ENCODE assay signal across 8 mouse cellular contexts in genomic region chr2:92400682-92401081, GRCm38 (mm10). TPM values are rescaled to one million over a fixed set of nuclear protein-coding genes. Genes with fewer than 3 reads are reported as not detected.
DNase-seq lines count a peak whose midpoint lies in the region; ATAC-seq and TF ChIP-seq lines count a peak whose summit lies in the region.

No protein-coding gene starts in this region.

- peaks cover 19% of the 10 kb centered on the region; the same call in 1 of the 2 replicates for H3K36me3 ChIP-seq in heart, embryonic 15.5 days
- peaks cover 24% of the 10 kb centered on the region for H3K36me3 ChIP-seq in forebrain, postnatal 0 days (ENCODE audit: insufficient read depth)
- peaks cover 14% of the 10 kb centered on the region for H3K36me3 ChIP-seq in liver, postnatal 0 days (replicated peaks; ENCODE audit: insufficient read depth, low read length)

- 0 out of 2 replicates have a peak, but pooled peaks have one; percentile 2 for ATAC-seq in heart, embryonic 15.5 days (replicated peaks; ENCODE audit: insufficient number of reproducible peaks, insufficient read depth, low FRiP score, low read depth)
- ATAC-seq in forebrain, postnatal 0 days, result peak; percentile 14
- ATAC-seq in liver, postnatal 0 days, result no peak

- peak overlapping the region; percentile 52 for H3K9ac ChIP-seq in heart, embryonic 15.5 days
- H3K9ac ChIP-seq in forebrain, postnatal 0 days, result peak overlapping the region; percentile 93
- peak overlapping the region; percentile 12; the same call in 1 of the 2 replicates for H3K9ac ChIP-seq in liver, postnatal 0 days (replicated peaks)

- peaks cover 9% of the 10 kb centered on the region for H3K4me1 ChIP-seq in heart, embryonic 15.5 days (replicated peaks)
- H3K4me1 ChIP-seq in brown adipose tissue, adult 24 weeks (ENCODE audit: control insufficient read depth, insufficient read depth, insufficient read length, low read length), result no peaks in the 10 kb centered on the region; the same call in 1 of the 2 replicates
- H3K4me1 ChIP-seq in forebrain, postnatal 0 days (ENCODE audit: insufficient read depth), result peaks cover 9% of the 10 kb centered on the region
- no peaks in the 10 kb centered on the region for H3K4me1 ChIP-seq in liver, postnatal 0 days (ENCODE audit: insufficient read depth)

- under 1% methylated on average over 22 of the region's 22 CpGs for WGBS in heart, embryonic 15.5 days
- under 1% methylated on average over 22 of the region's 22 CpGs for whole genome bisulfite sequencing in forebrain, postnatal 0 days
- WGBS in liver, postnatal 0 days (ENCODE audit: insufficient replicate concordance), result 8% methylated on average over 19 of the region's 22 CpGs

- peak overlapping the region; percentile 62 for H3K4me3 ChIP-seq in heart, embryonic 15.5 days
- H3K4me3 ChIP-seq in brown adipose tissue, adult 24 weeks (ENCODE audit: insufficient read depth, low read depth, low read length), result peak overlapping the region; percentile 52
- peak overlapping the region; percentile 76 for H3K4me3 ChIP-seq in forebrain, postnatal 0 days (ENCODE audit: low read depth, low read length)
- peak overlapping the region; percentile 31; the same call in 1 of the 2 replicates for H3K4me3 ChIP-seq in liver, postnatal 0 days (ENCODE audit: low read depth, low read length)

- H3K27ac ChIP-seq in heart, embryonic 15.5 days, result no peak overlapping the region
- no peak overlapping the region for H3K27ac ChIP-seq in brown adipose tissue, adult 24 weeks (replicated peaks; ENCODE audit: low read depth, low read length)
- H3K27ac ChIP-seq in forebrain, postnatal 0 days (ENCODE audit: low read depth, low read length), result peak overlapping the region; percentile 77
- no peak overlapping the region for H3K27ac ChIP-seq in liver, postnatal 0 days (ENCODE audit: low read depth)

- no peak for TF ChIP-seq CTCF in forebrain, postnatal 0 days (IDR thresholded peaks at IDR 0.05; ENCODE audit: low read depth)
- no peak for TF ChIP-seq CTCF in liver, postnatal 0 days (IDR thresholded peaks at IDR 0.05; ENCODE audit: low read depth)

- H3K27me3 ChIP-seq in heart, embryonic 15.5 days, result peaks cover 33% of the 10 kb centered on the region
- no peaks in the 10 kb centered on the region for H3K27me3 ChIP-seq in forebrain, postnatal 0 days (ENCODE audit: insufficient read depth, low read length)
- H3K27me3 ChIP-seq in liver, postnatal 0 days (ENCODE audit: insufficient read depth, low read length), result peaks cover 8% of the 10 kb centered on the region

- no peak for DNase-seq in heart, adult 8-10 months (ENCODE audit: low spot score)
- DNase-seq in forebrain, postnatal 0 days, result peak; percentile 56
- DNase-seq in liver, postnatal 0 days, result no peak
- no peak for DNase-seq in frontal cortex, postnatal 25 days (ENCODE audit: low spot score in 2 of 2)
- DNase-seq in gastrocnemius, adult 18-20 months (ENCODE audit: low spot score), result no peak
- no peak for DNase-seq in thymus, postnatal 10 days (ENCODE audit: low spot score in 2 of 2)

- H3K9me3 ChIP-seq in heart, embryonic 15.5 days (replicated peaks), result no peaks in the 10 kb centered on the region
- H3K9me3 ChIP-seq in forebrain, postnatal 0 days (ENCODE audit: low read length), result no peaks in the 10 kb centered on the region
- H3K9me3 ChIP-seq in liver, postnatal 0 days (ENCODE audit: low read length), result no peaks in the 10 kb centered on the region

- H3K4me2 ChIP-seq in heart, embryonic 15.5 days, result peak overlapping the region; percentile 95
- H3K4me2 ChIP-seq in forebrain, postnatal 0 days (ENCODE audit: low read depth), result peak overlapping the region; percentile 80
- peak overlapping the region; percentile 73 for H3K4me2 ChIP-seq in liver, postnatal 0 days (ENCODE audit: low read depth, low read length)

- TF ChIP-seq EP300 in liver, postnatal 0 days (IDR thresholded peaks at IDR 0.05; ENCODE audit: low read depth), result no peak

RNA-seq across cellular contexts. Expression of gene Mapk8ip1, which starts 0.4 kb away (rescaled TPM):
- polyA plus RNA-seq in heart, embryonic 15.5 days (2015; fragmentation: Nextera tagmentation; extraction: Ambion mirVana), result 5.7 and 9.7 TPM in 2 replicates
- total RNA-seq in heart, adult 8-10 months (2022), result 1 to 10 TPM; 3.4 to 4.6 (median 3.9) TPM
- 9.4 and 9.6 TPM in 2 replicates for polyA plus RNA-seq in brown adipose tissue, adult 24 weeks (2012; ENCODE audit: insufficient read depth, insufficient read length, missing spikeins)
- total RNA-seq in forebrain, postnatal 0 days (2014; rRNA removed), result 223 and 225 TPM in 2 replicates
- 129 and 150 TPM in 2 replicates for polyA plus RNA-seq in forebrain, postnatal 0 days (2015; fragmentation: Nextera tagmentation; extraction: Ambion mirVana)
- 2.6 and 2.8 TPM in 2 replicates for polyA plus RNA-seq in liver, postnatal 0 days (2015; fragmentation: Nextera tagmentation; extraction: Ambion mirVana)
- 1 to 10 TPM; 2.8 to 2.9 TPM for total RNA-seq in gastrocnemius, adult 18-20 months (2021)

RNA-seq across cellular contexts. Expression of gene 1700029I15Rik, which starts 18.3 kb away (rescaled TPM):
- 1.2 and 1.7 TPM in 2 replicates for polyA plus RNA-seq in heart, embryonic 15.5 days (2015; fragmentation: Nextera tagmentation; extraction: Ambion mirVana)
- total RNA-seq in heart, adult 8-10 months (2022), result 1 to 10 TPM in 2 of 4 experiments, under 1 TPM in 2; 0.26 to 1.5 (median 0.86) TPM
- 3.3 and 4.1 TPM in 2 replicates for polyA plus RNA-seq in brown adipose tissue, adult 24 weeks (2012; ENCODE audit: insufficient read depth, insufficient read length, missing spikeins)
- total RNA-seq in forebrain, postnatal 0 days (2014; rRNA removed), result 2.3 and 2.6 TPM in 2 replicates
- 2.4 and 3.1 TPM in 2 replicates for polyA plus RNA-seq in forebrain, postnatal 0 days (2015; fragmentation: Nextera tagmentation; extraction: Ambion mirVana)
- polyA plus RNA-seq in liver, postnatal 0 days (2015; fragmentation: Nextera tagmentation; extraction: Ambion mirVana), result 1.9 and 2.1 TPM in 2 replicates
- total RNA-seq in gastrocnemius, adult 18-20 months (2021), result under 1 TPM; 0.66 to 0.73 TPM

RNA-seq across cellular contexts. Expression of gene Large2, which starts 26.0 kb away (rescaled TPM):
- 1.6 and 3.4 TPM in 2 replicates for polyA plus RNA-seq in heart, embryonic 15.5 days (2015; fragmentation: Nextera tagmentation; extraction: Ambion mirVana)
- under 1 TPM in 1 of 4 experiments, not detected in 3; 0.75 TPM for total RNA-seq in heart, adult 8-10 months (2022)
- polyA plus RNA-seq in brown adipose tissue, adult 24 weeks (2012; ENCODE audit: insufficient read depth, insufficient read length, missing spikeins), result 1.9 TPM in 1 of 2 replicates, not detected in the other
- total RNA-seq in forebrain, postnatal 0 days (2014; rRNA removed), result 0.10 and 1.8 TPM in 2 replicates
- 1.1 and 1.5 TPM in 2 replicates for polyA plus RNA-seq in forebrain, postnatal 0 days (2015; fragmentation: Nextera tagmentation; extraction: Ambion mirVana)
- 2.7 and 3.5 TPM in 2 replicates for polyA plus RNA-seq in liver, postnatal 0 days (2015; fragmentation: Nextera tagmentation; extraction: Ambion mirVana)
- total RNA-seq in gastrocnemius, adult 18-20 months (2021), result under 1 TPM in 1 of 2 experiments, not detected in 1; 0.57 TPM

RNA-seq across cellular contexts. Expression of gene Pex16, which starts 26.2 kb away (rescaled TPM):
- 14.8 and 19.0 TPM in 2 replicates for polyA plus RNA-seq in heart, embryonic 15.5 days (2015; fragmentation: Nextera tagmentation; extraction: Ambion mirVana)
- total RNA-seq in heart, adult 8-10 months (2022), result 10 to 100 TPM; 22.2 to 28.5 (median 25.3) TPM
- 78.2 and 89.5 TPM in 2 replicates for polyA plus RNA-seq in brown adipose tissue, adult 24 weeks (2012; ENCODE audit: insufficient read depth, insufficient read length, missing spikeins)
- 33.5 and 41.1 TPM in 2 replicates for total RNA-seq in forebrain, postnatal 0 days (2014; rRNA removed)
- polyA plus RNA-seq in forebrain, postnatal 0 days (2015; fragmentation: Nextera tagmentation; extraction: Ambion mirVana), result 53.2 and 53.7 TPM in 2 replicates
- 90.6 and 95.6 TPM in 2 replicates for polyA plus RNA-seq in liver, postnatal 0 days (2015; fragmentation: Nextera tagmentation; extraction: Ambion mirVana)
- 10 to 100 TPM; 18.6 to 20.0 TPM for total RNA-seq in gastrocnemius, adult 18-20 months (2021)

RNA-seq across cellular contexts. Expression of gene Cry2, which starts 33.2 kb away (rescaled TPM):
- 15.8 and 20.9 TPM in 2 replicates for polyA plus RNA-seq in heart, embryonic 15.5 days (2015; fragmentation: Nextera tagmentation; extraction: Ambion mirVana)
- total RNA-seq in heart, adult 8-10 months (2022), result 10 to 100 TPM; 22.6 to 35.6 (median 32.8) TPM
- 11.7 and 14.6 TPM in 2 replicates for polyA plus RNA-seq in brown adipose tissue, adult 24 weeks (2012; ENCODE audit: insufficient read depth, insufficient read length, missing spikeins)
- 26.5 and 36.7 TPM in 2 replicates for total RNA-seq in forebrain, postnatal 0 days (2014; rRNA removed)
- 28.5 and 43.2 TPM in 2 replicates for polyA plus RNA-seq in forebrain, postnatal 0 days (2015; fragmentation: Nextera tagmentation; extraction: Ambion mirVana)
- 9.6 and 11.9 TPM in 2 replicates for polyA plus RNA-seq in liver, postnatal 0 days (2015; fragmentation: Nextera tagmentation; extraction: Ambion mirVana)
- 10 to 100 TPM; 18.5 to 21.2 TPM for total RNA-seq in gastrocnemius, adult 18-20 months (2021)

Comparison
In these comparisons a context has a peak if more than half of its experiments do, and no peak if none do; other contexts are left out.
1. H3K9ac ChIP-seq: peak in every context shown above with its lines; median percentile 93 in forebrain, postnatal 0 days; 52 in heart, embryonic 15.5 days; 12 in liver, postnatal 0 days.
2. RNA of gene Mapk8ip1, which starts 0.4 kb away (polyA plus RNA-seq): 129 to 150 TPM in forebrain, postnatal 0 days; 9.4 to 9.6 TPM in brown adipose tissue, adult 24 weeks, 5.7 to 9.7 TPM in heart, embryonic 15.5 days and 2.6 to 2.8 TPM in liver, postnatal 0 days; every median in the first group is over 10 times any median in the second.
3. Peak in every context shown above with its lines, with median percentiles within 50 percentile points of each other: H3K4me2 ChIP-seq and H3K4me3 ChIP-seq.